Mouse (Mus musculus) heart, postnatal 0 days (tissue): ENCODE results near the gene Lpar2.

ENCODE experiments used
- CTCF ChIP-seq: IDR thresholded peaks from 2 replicates; pipeline ENCODE4 v1.5.1; 2016; ENCODE audit warnings: antibody characterized with exemption, control low read depth, low read depth
- EP300 ChIP-seq: IDR thresholded peaks from 2 replicates; pipeline ENCODE4 v1.6.1; 2016; ENCODE audit warnings: antibody characterized with exemption, low read depth

- TF ChIP-seq CTCF (no peak), EP300 (no peak)
These were observed 47.6 kb upstream of the Lpar2 start, which contains the start of gene Gm20422 for GRCm38 (mm10) chr8:69774503-69775148.
